Mouse (Mus musculus) right cerebral cortex, postnatal 4 days (tissue): ENCODE measurements around the gene Myo1e.

Experiments
- DNase-seq: peaks from one replicate; pipeline ENCODE4 v3.0.0-alpha.2; 2022

Myo1e gene

DNA sequence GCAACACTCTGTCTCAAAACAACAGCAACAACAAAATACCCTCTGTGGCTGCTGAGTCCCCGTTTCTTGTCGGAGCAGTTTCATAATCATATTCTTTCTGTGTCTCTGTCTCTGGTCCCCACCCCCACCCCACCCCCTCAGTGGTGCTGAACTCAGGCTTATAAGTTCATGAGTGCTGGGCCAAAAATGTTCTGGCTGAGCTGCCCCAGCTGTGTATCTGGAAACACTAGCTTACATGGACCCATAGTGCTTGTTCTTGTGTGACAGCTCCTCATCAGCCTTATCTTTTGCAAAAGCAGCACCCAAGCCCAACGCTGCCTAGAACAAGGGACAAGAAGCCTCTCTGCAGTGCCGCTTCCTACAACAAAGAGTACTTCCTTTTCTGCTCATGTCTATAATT, 232.8 kb downstream of the Myo1e start:
- no peak for DNase-seq

DNA sequence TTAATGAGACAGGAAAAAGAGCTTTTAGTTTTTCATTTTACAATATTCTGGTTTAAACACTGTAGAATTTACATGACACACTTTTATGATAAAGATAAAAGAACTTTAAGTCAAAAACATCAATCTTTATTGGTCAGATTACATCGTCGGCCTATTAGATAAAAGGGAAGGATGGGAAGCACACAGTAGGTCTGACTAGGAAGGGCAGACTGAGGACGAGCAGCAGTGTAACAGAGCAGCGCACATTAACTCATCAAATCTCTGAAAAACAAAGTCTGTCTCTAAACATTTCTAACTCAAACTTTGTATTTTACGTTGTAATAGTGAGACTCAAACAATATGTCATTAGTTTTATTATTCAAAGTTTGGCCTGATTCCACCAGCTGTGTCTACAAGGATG, 241.9 kb downstream of the Myo1e start:
- DNase-seq: no peak
